Mouse (Mus musculus): ENCODE measurements at regions not wholly inside any gene's neighbourhood (a gene's known extent, or its start where the extent isn't known, plus 50 kb on each side); places are given as distances from the start of the nearest gene placed in this dataset.

DNA sequence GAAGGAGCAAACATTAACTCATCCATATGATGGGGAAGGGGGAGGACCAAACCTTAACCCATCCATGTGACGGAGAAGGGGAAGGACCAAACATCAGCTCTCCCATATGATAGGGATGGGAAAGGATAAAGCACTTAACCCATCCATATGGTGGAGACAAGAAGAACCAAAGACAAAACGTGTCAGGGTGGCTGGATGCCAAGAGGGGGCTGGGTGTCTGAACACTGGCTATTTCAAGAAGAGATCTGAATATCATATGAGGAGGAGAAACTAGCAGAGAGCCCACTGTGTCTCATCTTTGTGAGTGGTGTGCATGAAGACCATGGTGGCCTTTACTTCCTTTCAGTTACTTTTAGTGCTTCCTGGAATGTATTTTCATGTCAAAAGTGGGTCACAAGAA lies 207.0 kb downstream of the Rplp1 start:
- Histone ChIP-seq H3K4me1 (ENCODE audit: control insufficient read depth, insufficient read depth) (0 out of 2 replicates have a peak, but pooled peaks cover 5% of the 10 kb centered on the region), H3K9ac (replicated peaks; ENCODE audit: low read depth, low read length) (no peak overlapping the region), H3K4me2 (ENCODE audit: low read depth, low read length) (no peak overlapping the region), H3K27ac (ENCODE audit: low read depth) (peak overlapping the region; percentile 21; the same call in 1 of the 2 replicates), H3K27me3 (ENCODE audit: control insufficient read depth, insufficient read depth, low read length) (peaks cover 35% of the 10 kb centered on the region; the same call in 1 of the 2 replicates), H3K36me3 (replicated peaks; ENCODE audit: control insufficient read depth, insufficient read depth, low read length) (no peaks in the 10 kb centered on the region), H3K4me3 (ENCODE audit: low read depth, low read length) (no peak overlapping the region), H3K9me3 (replicated peaks; ENCODE audit: control insufficient read depth, low read length) (no peaks in the 10 kb centered on the region)
- WGBS: 57% methylated on average over 2 of the region's 2 CpGs
- TF ChIP-seq EP300 (IDR thresholded peaks at IDR 0.05; ENCODE audit: low read depth) (no peak), CTCF (IDR thresholded peaks at IDR 0.05; ENCODE audit: low read depth) (no peak)
- DNase-seq (ENCODE audit: low spot score) (no peak), ATAC-seq (ENCODE audit: insufficient read depth, low read depth) (no peak)

DNA sequence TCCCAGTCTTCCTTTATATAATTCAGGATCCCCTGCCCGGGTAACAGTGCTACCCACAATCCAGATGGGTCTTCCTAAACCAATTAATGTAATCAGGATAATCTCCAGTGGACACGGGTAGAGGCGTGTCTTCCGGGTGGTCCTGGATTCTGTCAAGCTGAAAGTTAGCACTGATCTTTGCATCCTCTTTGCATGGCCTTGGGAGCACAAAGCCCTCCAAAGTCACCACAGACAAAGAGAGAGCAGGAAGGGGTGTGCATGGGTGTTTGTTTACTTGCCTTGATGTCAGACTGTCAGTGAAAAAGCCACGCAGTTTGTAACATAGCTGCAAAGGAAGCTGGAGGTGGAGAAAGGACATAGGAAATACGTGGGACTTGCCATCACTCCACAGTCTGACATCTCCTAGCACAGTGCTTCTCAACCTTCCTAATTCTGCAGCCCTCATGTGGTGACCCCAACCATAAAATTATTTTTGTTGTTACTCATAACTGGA lies 208.0 kb downstream of the Rplp1 start:
- H3K9me3 ChIP-seq (replicated peaks; ENCODE audit: control insufficient read depth, low read length): no peaks in the 10 kb centered on the region
- no peak overlapping the region for H3K4me2 ChIP-seq (ENCODE audit: low read depth, low read length)
- ATAC-seq (ENCODE audit: insufficient read depth, low read depth): no peak
- TF ChIP-seq EP300 (IDR thresholded peaks at IDR 0.05; ENCODE audit: low read depth) (no peak), CTCF (IDR thresholded peaks at IDR 0.05; ENCODE audit: low read depth) (no peak)
- 60% methylated on average over 6 of the region's 6 CpGs for WGBS
- no peak overlapping the region for H3K27ac ChIP-seq (ENCODE audit: low read depth)
- H3K27me3 ChIP-seq (ENCODE audit: control insufficient read depth, insufficient read depth, low read length): peaks cover 33% of the 10 kb centered on the region; the same call in 1 of the 2 replicates
- no peak overlapping the region for H3K4me3 ChIP-seq (ENCODE audit: low read depth, low read length)
- 0 out of 2 replicates have a peak, but pooled peaks cover 5% of the 10 kb centered on the region for H3K4me1 ChIP-seq (ENCODE audit: control insufficient read depth, insufficient read depth)
- H3K9ac ChIP-seq (replicated peaks; ENCODE audit: low read depth, low read length): no peak overlapping the region
- no peak for DNase-seq (ENCODE audit: low spot score)
- H3K36me3 ChIP-seq (replicated peaks; ENCODE audit: control insufficient read depth, insufficient read depth, low read length): no peaks in the 10 kb centered on the region

DNA sequence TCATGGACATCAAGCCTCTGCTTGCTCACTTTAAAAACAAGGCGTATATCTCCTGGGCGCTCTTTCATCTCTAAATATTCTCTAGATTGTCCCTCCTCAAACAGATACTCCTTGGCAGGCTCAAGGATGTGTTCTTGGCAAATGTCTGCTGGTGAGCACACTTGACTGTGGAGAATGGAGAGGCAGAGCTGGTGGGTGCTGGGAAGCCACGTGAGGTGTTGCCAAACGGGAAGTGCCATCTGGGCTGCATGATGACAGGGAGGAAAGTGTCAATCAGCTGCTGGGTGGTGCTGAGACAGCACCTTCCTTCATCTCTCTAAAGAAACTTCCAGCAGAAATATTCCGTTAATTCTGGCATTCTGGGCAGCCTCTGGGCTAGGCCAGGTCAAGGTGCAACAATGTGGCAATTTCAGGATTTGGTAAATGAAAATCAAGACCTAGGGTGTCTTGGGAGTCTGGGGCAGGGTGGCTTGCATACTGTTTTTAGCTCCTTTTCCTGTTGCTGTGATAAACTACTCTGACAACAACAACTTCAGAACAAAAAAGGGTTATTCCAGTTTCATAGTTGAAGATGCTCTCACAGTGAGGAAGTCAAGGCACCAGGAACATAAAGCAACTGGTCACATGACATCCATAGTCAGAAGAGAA lies 208.6 kb downstream of the Rplp1 start:
- WGBS: 46% methylated on average over 5 of the region's 5 CpGs

DNA sequence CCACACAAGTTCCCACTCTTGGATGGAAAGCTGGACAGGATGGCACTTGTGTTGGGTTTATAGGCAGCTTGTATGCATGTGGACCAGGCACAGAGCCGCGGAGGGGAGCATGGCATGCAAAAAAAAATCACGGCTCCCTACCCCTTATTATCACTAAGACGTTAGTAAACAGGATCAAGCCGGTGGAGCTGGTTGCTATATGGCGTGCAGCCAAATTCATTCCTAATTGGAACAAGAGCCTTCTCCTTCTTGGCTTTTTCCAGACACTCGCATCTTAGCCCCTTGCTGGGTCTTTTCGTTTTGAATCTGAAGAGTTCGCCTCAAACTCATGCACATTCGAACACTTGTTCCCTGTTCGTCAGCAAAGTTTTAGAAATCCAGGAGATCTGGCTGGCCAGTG lies 211.0 kb downstream of the Rplp1 start:
- Histone ChIP-seq H3K36me3 (replicated peaks; ENCODE audit: control insufficient read depth, insufficient read depth, low read length) (no peaks in the 10 kb centered on the region), H3K9ac (replicated peaks; ENCODE audit: low read depth, low read length) (no peak overlapping the region), H3K4me2 (ENCODE audit: low read depth, low read length) (no peak overlapping the region), H3K4me3 (ENCODE audit: low read depth, low read length) (no peak overlapping the region), H3K4me1 (ENCODE audit: control insufficient read depth, insufficient read depth) (0 out of 2 replicates have a peak, but pooled peaks cover 5% of the 10 kb centered on the region), H3K27me3 (ENCODE audit: control insufficient read depth, insufficient read depth, low read length) (peaks cover 48% of the 10 kb centered on the region), H3K27ac (ENCODE audit: low read depth) (no peak overlapping the region), H3K9me3 (replicated peaks; ENCODE audit: control insufficient read depth, low read length) (no peaks in the 10 kb centered on the region)
- ATAC-seq (ENCODE audit: insufficient read depth, low read depth): no peak
- DNase-seq (ENCODE audit: low spot score): no peak
- 52% methylated on average over 11 of the region's 11 CpGs for WGBS
- TF ChIP-seq CTCF (IDR thresholded peaks at IDR 0.05; ENCODE audit: low read depth) (no peak), EP300 (IDR thresholded peaks at IDR 0.05; ENCODE audit: low read depth) (no peak)

More for the DNA sequence above, 208.6 kb downstream of the Rplp1 start:
- Histone ChIP-seq H3K9ac (replicated peaks; ENCODE audit: low read depth, low read length) (no peak overlapping the region), H3K27ac (ENCODE audit: low read depth) (no peak overlapping the region), H3K4me2 (ENCODE audit: low read depth, low read length) (no peak overlapping the region), H3K4me1 (ENCODE audit: control insufficient read depth, insufficient read depth) (0 out of 2 replicates have a peak, but pooled peaks cover 5% of the 10 kb centered on the region), H3K27me3 (ENCODE audit: control insufficient read depth, insufficient read depth, low read length) (peaks cover 33% of the 10 kb centered on the region; the same call in 1 of the 2 replicates), H3K4me3 (ENCODE audit: low read depth, low read length) (no peak overlapping the region), H3K9me3 (replicated peaks; ENCODE audit: control insufficient read depth, low read length) (no peaks in the 10 kb centered on the region), H3K36me3 (replicated peaks; ENCODE audit: control insufficient read depth, insufficient read depth, low read length) (no peaks in the 10 kb centered on the region)
- ATAC-seq (ENCODE audit: insufficient read depth, low read depth): no peak
- TF ChIP-seq CTCF (IDR thresholded peaks at IDR 0.05; ENCODE audit: low read depth): no peak
- no peak for TF ChIP-seq EP300 (IDR thresholded peaks at IDR 0.05; ENCODE audit: low read depth)
- DNase-seq (ENCODE audit: low spot score): no peak

DNA sequence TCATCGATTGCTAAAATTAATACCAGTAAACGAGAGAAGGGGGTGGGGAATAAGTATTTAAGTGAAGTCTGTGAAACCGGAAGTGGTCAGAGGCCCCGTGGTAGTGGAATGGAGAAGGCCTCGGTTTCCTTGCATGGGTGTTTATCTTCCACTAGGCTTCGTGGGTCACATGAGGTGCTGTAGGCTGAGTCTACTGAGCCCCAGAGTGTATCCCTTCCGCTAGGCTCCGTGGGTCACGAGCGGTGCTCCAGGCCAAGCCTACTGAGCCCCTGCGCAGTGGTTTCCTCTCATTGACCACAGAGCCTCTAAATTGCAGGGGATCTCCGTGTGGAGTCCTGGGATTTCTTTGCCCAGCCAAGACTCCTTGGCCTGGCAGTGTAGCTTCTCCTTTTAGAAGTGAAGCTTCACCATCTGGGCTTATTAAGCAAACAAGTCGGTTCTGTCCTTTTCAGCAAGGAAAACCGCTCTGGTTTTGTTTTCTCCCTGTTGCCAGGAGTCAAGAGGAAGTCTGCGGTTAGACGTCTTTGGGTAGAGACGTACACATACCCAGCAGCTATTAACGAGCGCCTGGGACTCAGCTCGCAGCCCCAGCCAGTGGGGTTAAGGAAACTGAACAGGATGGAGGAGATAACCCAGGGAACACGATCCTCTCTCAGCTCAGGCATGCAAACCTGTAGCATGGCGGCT lies 211.9 kb downstream of the Rplp1 start:
- H3K36me3 ChIP-seq (replicated peaks; ENCODE audit: control insufficient read depth, insufficient read depth, low read length): no peaks in the 10 kb centered on the region
- H3K9me3 ChIP-seq (replicated peaks; ENCODE audit: control insufficient read depth, low read length): no peaks in the 10 kb centered on the region
- H3K4me2 ChIP-seq (ENCODE audit: low read depth, low read length): no peak overlapping the region; the same call in 1 of the 2 replicates
- no peak overlapping the region for H3K27ac ChIP-seq (ENCODE audit: low read depth)
- ATAC-seq (ENCODE audit: insufficient read depth, low read depth): no peak
- H3K27me3 ChIP-seq (ENCODE audit: control insufficient read depth, insufficient read depth, low read length): peaks cover 52% of the 10 kb centered on the region
- DNase-seq (ENCODE audit: low spot score): no peak
- no peak overlapping the region for H3K4me3 ChIP-seq (ENCODE audit: low read depth, low read length)
- TF ChIP-seq CTCF (IDR thresholded peaks at IDR 0.05; ENCODE audit: low read depth): no peak
- TF ChIP-seq EP300 (IDR thresholded peaks at IDR 0.05; ENCODE audit: low read depth): no peak
- no peak overlapping the region for H3K9ac ChIP-seq (replicated peaks; ENCODE audit: low read depth, low read length)
- 68% methylated on average over 22 of the region's 22 CpGs for WGBS
- 0 out of 2 replicates have a peak, but pooled peaks cover 2% of the 10 kb centered on the region for H3K4me1 ChIP-seq (ENCODE audit: control insufficient read depth, insufficient read depth)
